Mouse (Mus musculus): ENCODE measurements at regions not wholly inside any gene's neighbourhood (a gene's known extent, or its start where the extent isn't known, plus 50 kb on each side); places are given as distances from the start of the nearest gene placed in this dataset.

- Histone ChIP-seq H3K36me3 (replicated peaks; ENCODE audit: control insufficient read depth, insufficient read depth, low read depth) (no peaks in the 10 kb centered on the region), H3K27me3 (ENCODE audit: control insufficient read depth, insufficient read depth, low read length) (no peaks in the 10 kb centered on the region), H3K4me2 (ENCODE audit: low read depth) (no peak overlapping the region), H3K9me3 (ENCODE audit: control insufficient read depth, low read length) (no peaks in the 10 kb centered on the region), H3K27ac (no peak overlapping the region), H3K4me3 (ENCODE audit: insufficient read depth in 1 of 2, low read depth in 2 of 2, low read length in 2 of 2) (no peak overlapping the region), H3K4me1 (replicated peaks; ENCODE audit: control insufficient read depth in 2 of 2, insufficient read depth in 2 of 2, low read length in 1 of 2) (no peaks in the 10 kb centered on the region), H3K9ac (replicated peaks) (no peak overlapping the region)
- DNase-seq (ENCODE audit: low read depth in 3 of 3, low spot score in 3 of 3), result no peak
- 29% methylated on average over 2 of the region's 2 CpGs for WGBS (ENCODE audit: insufficient replicate concordance)
- ATAC-seq (ENCODE audit: insufficient read depth), result no peak
- TF ChIP-seq EP300 (IDR thresholded peaks at IDR 0.05; ENCODE audit: low read depth) (no peak), CTCF (IDR thresholded peaks at IDR 0.05; ENCODE audit: low read depth) (no peak)
Observed at GRCm38 (mm10) chr16:15251686-15252085, 65.6 kb upstream of the Gm21897 start.

DNA sequence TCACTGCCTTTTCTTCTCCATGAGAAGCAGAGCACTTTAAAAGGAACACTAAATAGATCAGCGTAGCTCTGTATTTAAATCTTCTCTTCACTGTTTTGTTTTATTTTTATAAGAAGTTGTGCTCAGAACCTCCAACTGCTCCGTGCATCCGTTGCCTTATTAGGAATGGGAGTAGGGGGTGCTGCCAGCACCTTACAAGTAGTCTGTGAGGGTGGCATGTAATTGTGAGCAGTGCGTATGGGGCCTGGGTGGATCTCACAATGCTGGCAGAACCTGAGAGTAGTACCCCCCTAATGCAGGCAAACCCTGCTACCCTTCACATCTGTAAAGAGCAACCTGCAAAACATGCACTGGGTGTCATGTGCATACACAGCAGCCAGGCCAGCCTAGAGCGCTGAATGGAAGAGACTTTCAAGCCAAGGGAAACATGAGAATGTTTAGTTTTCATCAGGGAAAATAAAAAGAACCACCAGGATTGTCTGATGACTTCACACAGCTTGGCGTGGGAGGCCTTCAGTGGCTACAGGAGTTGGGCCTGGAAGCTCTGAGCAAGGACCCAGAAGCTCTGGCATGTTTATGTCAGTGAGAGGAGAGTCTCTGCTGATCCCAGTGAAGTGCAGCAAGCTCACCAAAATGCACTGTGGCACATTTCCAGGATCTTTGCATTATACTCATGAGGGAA, 64.5 kb upstream of the Gm21897 start:
- no peaks in the 10 kb centered on the region for H3K9me3 ChIP-seq (ENCODE audit: control insufficient read depth, low read length)
- H3K36me3 ChIP-seq (replicated peaks; ENCODE audit: control insufficient read depth, insufficient read depth, low read depth), result no peaks in the 10 kb centered on the region
- TF ChIP-seq CTCF (IDR thresholded peaks at IDR 0.05; ENCODE audit: low read depth) (no peak), EP300 (IDR thresholded peaks at IDR 0.05; ENCODE audit: low read depth) (no peak)
- H3K4me3 ChIP-seq (ENCODE audit: insufficient read depth in 1 of 2, low read depth in 2 of 2, low read length in 2 of 2), result no peak overlapping the region
- ATAC-seq (ENCODE audit: insufficient read depth) (no peak), DNase-seq (ENCODE audit: low read depth in 3 of 3, low spot score in 3 of 3) (no peak)
- no peak overlapping the region for H3K9ac ChIP-seq (replicated peaks)
- H3K27ac ChIP-seq, result no peak overlapping the region
- no peaks in the 10 kb centered on the region for H3K4me1 ChIP-seq (replicated peaks; ENCODE audit: control insufficient read depth in 2 of 2, insufficient read depth in 2 of 2, low read length in 1 of 2)
- H3K27me3 ChIP-seq (ENCODE audit: control insufficient read depth, insufficient read depth, low read length), result no peaks in the 10 kb centered on the region
- no peak overlapping the region for H3K4me2 ChIP-seq (ENCODE audit: low read depth)
- 61% methylated on average over 6 of the region's 6 CpGs for WGBS (ENCODE audit: insufficient replicate concordance)

DNA sequence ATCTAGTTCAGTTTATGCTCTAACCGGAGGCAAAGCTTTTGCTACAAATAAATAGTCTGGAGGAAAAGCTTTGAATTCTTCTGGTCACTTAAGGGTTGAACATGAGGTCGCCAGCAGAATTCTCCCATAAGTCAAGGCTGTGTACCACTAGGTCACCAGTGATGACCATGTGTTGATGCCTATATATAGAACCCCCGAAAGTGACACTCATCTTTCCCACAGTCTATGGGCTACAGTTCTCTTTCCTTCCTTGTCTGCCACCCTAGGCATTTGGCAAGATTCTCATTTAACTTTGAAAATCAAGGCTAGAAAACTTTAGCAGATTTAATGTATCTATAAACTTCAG, 63.9 kb upstream of the Gm21897 start:
- Histone ChIP-seq H3K27me3 (ENCODE audit: control insufficient read depth, insufficient read depth, low read length) (no peaks in the 10 kb centered on the region), H3K27ac (no peak overlapping the region), H3K9ac (replicated peaks) (no peak overlapping the region), H3K36me3 (replicated peaks; ENCODE audit: control insufficient read depth, insufficient read depth, low read depth) (no peaks in the 10 kb centered on the region), H3K4me2 (ENCODE audit: low read depth) (no peak overlapping the region), H3K9me3 (ENCODE audit: control insufficient read depth, low read length) (no peaks in the 10 kb centered on the region), H3K4me3 (ENCODE audit: insufficient read depth in 1 of 2, low read depth in 2 of 2, low read length in 2 of 2) (no peak overlapping the region), H3K4me1 (replicated peaks; ENCODE audit: control insufficient read depth in 2 of 2, insufficient read depth in 2 of 2, low read length in 1 of 2) (no peaks in the 10 kb centered on the region)
- DNase-seq (ENCODE audit: low read depth in 3 of 3, low spot score in 3 of 3) (no peak), ATAC-seq (ENCODE audit: insufficient read depth) (no peak)
- TF ChIP-seq EP300 (IDR thresholded peaks at IDR 0.05; ENCODE audit: low read depth) (no peak), CTCF (IDR thresholded peaks at IDR 0.05; ENCODE audit: low read depth) (no peak)
- WGBS (ENCODE audit: insufficient replicate concordance), result 49% methylated on average over 3 of the region's 3 CpGs

DNA sequence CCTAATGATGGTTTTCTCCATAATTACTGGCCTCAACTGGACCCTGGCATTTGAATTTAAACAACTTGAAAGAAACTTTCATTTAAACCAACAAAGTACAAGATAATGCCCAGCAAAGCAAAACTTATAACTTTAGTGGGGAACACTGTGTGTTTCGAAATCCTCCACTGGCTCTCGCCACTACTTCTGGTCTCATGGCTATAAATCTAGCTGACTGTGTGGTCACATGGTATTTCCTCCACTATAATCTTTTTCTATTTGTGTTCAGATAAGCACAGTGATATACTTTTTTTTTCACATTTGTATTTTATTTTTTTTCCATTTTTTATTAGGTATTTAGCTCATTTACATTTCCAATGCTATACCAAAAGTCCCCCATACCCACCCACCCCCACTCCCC, 62.6 kb upstream of the Gm21897 start:
- DNase-seq (ENCODE audit: low read depth in 3 of 3, low spot score in 3 of 3) (no peak), ATAC-seq (ENCODE audit: insufficient read depth) (no peak)
- Histone ChIP-seq H3K9ac (replicated peaks) (no peak overlapping the region), H3K36me3 (replicated peaks; ENCODE audit: control insufficient read depth, insufficient read depth, low read depth) (no peaks in the 10 kb centered on the region), H3K27me3 (ENCODE audit: control insufficient read depth, insufficient read depth, low read length) (no peaks in the 10 kb centered on the region), H3K9me3 (ENCODE audit: control insufficient read depth, low read length) (no peaks in the 10 kb centered on the region), H3K4me3 (ENCODE audit: insufficient read depth in 1 of 2, low read depth in 2 of 2, low read length in 2 of 2) (no peak overlapping the region), H3K4me2 (ENCODE audit: low read depth) (no peak overlapping the region), H3K27ac (no peak overlapping the region), H3K4me1 (replicated peaks; ENCODE audit: control insufficient read depth in 2 of 2, insufficient read depth in 2 of 2, low read length in 1 of 2) (no peaks in the 10 kb centered on the region)
- TF ChIP-seq CTCF (IDR thresholded peaks at IDR 0.05; ENCODE audit: low read depth) (no peak), EP300 (IDR thresholded peaks at IDR 0.05; ENCODE audit: low read depth) (no peak)
- WGBS (ENCODE audit: insufficient replicate concordance), result 50% methylated on average over 2 of the region's 2 CpGs

DNA sequence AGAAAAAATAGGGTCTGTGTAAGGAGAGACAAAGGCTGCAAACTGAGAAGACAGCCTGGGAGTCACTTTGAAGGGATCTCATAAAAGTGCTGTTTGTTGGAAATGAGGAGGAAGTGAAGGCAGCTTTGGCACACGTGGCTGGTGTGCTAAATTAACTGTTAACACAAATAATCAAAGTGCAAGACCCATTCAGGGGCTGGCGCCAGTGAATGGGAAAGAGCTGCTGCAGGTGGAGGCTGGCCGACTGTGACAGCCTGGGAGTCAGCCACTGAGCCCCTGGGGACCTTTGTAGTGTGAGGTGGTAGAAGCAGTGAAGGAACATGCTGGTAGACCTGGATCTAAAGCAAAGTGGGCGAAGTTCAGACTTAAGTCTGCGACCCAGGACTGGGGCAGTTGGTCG, 57.8 kb upstream of the Gm21897 start:
- no peak for DNase-seq (ENCODE audit: low read depth in 3 of 3, low spot score in 3 of 3)

More for the DNA sequence above, 57.8 kb upstream of the Gm21897 start:
- no peak for TF ChIP-seq EP300 (IDR thresholded peaks at IDR 0.05; ENCODE audit: low read depth)
- TF ChIP-seq CTCF (IDR thresholded peaks at IDR 0.05; ENCODE audit: low read depth), result no peak
- no peak for ATAC-seq (ENCODE audit: insufficient read depth)
- Histone ChIP-seq H3K36me3 (replicated peaks; ENCODE audit: control insufficient read depth, insufficient read depth, low read depth) (no peaks in the 10 kb centered on the region), H3K9ac (replicated peaks) (no peak overlapping the region), H3K27ac (no peak overlapping the region), H3K27me3 (ENCODE audit: control insufficient read depth, insufficient read depth, low read length) (no peaks in the 10 kb centered on the region), H3K4me1 (replicated peaks; ENCODE audit: control insufficient read depth in 2 of 2, insufficient read depth in 2 of 2, low read length in 1 of 2) (no peaks in the 10 kb centered on the region), H3K4me3 (ENCODE audit: insufficient read depth in 1 of 2, low read depth in 2 of 2, low read length in 2 of 2) (no peak overlapping the region), H3K4me2 (ENCODE audit: low read depth) (no peak overlapping the region), H3K9me3 (ENCODE audit: control insufficient read depth, low read length) (no peaks in the 10 kb centered on the region)
- 43% methylated on average over 6 of the region's 6 CpGs for WGBS (ENCODE audit: insufficient replicate concordance)
